Mouse (Mus musculus) liver, embryonic 14.5 days (tissue): ENCODE measurements at regions not wholly inside any gene's neighbourhood (a gene's known extent, or its start where the extent isn't known, plus 50 kb on each side); places are given as distances from the start of the nearest gene placed in this dataset.

Source experiments
- CTCF ChIP-seq: IDR thresholded peaks from 2 replicates; pipeline ENCODE4 v1.5.1; 2016; ENCODE audit warnings: antibody characterized with exemption, low read depth, control low read depth
- EP300 ChIP-seq: IDR thresholded peaks from 2 replicates; pipeline ENCODE4 v1.6.1; 2016; ENCODE audit warnings: antibody characterized with exemption, low read depth

DNA sequence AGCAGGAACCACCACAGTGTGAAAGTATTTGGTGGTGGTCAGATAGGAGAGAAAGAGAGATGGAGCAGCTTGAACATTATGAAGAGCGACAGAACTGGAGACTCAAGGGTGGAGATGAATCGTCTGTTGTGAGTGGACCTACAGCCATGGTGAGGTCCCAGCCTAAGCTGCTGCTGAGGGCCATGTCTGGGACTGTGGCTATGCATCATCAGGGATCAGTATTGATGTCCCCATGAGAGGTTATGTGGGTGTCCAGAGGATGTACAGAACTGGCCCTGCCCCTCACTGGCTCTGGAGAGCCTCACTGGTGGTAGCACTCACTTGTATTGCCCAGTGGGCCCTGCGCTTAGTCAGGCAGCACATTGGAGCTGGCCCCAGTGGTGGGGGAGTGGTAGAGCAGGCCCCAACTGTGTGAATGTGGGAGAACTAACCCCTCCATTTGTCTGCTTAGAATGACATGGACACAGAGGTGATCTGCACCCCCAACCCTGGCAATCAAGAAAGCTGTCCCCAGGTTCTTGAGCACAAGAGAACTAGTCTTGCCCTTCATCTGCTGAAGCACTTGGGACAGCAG is 64.5 kb upstream of the Otogl start:
- TF ChIP-seq CTCF, result no peak
- TF ChIP-seq EP300, result no peak
